Mouse (Mus musculus): ENCODE data around the gene Arpc1b.
"Not testable (repeated sequence)": the region's sequence is repeated elsewhere in the genome, so short reads cannot be mapped to it uniquely, and the experiment has no call there.

The Arpc1b gene

DNA sequence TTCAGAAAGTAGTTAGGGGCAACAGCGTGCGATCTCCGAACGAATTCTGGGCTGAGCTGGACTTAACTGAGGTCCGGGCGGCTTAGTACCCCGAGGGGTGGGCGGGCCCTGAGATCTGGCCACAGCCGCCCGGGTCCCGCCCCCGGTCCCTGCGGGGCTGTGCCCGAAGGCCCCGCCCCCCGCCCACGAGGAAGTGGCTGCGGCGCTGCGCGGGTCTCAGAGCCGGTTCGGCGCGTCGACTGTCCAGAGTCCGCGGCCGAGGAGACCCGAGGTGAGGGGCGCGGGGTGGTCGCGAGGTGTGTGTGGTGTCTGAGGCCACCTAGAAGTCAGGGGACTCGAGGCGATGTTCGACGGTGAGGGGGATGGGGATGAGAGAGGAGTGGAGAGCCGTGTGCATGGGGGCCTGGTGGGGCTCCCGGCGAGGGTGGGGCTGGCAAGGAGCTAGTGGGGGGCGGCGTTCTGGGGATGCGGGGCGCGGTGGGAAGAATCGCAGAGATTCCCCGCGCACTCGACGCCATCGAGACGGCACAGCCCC is at the start of gene Arpc1b:
Gene Arpc1b (plus strand): TSS at position 145 of the 535 bp plus-strand sequence.
- no peak for DNase-seq (ENCODE audit: low read depth, low spot score)

DNA sequence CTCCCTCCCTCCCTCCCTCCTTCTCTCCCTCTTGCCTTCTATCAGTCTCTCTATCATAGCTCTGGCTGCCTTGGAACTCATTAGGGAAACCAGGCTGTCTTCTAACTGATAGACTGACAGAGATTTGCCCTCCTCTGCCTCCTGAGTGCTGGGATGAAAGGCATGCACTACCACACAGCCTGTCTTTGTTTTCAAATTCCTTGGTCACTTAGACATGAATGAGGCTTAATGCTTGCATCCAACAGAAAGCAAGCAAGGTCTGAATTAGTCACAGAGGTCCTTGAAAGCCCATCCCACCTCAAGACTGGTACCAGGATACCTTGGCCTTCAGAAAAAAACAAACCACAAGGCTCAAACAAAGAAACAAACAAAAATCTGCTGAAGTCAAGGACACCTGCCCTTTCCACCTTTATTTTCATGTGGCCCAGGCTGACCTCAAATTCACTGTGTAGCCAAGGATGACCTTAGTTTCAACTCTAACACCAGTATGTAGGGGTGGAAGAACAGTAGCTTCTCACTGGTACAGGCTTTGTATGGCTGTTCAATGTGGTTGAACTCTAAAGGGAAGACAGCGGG is 49.2 kb upstream of the Arpc1b start:
- DNase-seq (ENCODE audit: low read depth, low spot score), result no peak

DNA sequence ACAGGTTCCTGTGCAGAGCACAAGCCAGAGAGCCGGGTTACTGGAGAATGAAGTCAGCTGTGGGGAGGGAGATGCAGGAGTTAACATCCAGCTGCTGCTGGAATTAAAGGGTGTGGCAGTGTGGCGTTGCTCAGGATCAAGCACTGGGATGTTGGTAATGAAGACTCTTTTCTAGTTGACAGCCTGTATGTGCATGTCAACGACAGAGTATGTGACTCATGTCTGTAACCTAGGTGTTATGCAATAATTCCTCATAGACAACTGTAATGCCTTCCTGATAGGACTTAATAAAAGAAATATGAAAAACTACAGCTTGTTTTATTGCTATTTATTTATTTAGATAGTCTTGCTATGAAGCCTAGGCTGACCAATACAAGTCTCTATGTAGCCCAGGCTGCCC is 45.2 kb upstream of the Arpc1b start:
- DNase-seq (ENCODE audit: low read depth, low spot score), result no peak

DNA sequence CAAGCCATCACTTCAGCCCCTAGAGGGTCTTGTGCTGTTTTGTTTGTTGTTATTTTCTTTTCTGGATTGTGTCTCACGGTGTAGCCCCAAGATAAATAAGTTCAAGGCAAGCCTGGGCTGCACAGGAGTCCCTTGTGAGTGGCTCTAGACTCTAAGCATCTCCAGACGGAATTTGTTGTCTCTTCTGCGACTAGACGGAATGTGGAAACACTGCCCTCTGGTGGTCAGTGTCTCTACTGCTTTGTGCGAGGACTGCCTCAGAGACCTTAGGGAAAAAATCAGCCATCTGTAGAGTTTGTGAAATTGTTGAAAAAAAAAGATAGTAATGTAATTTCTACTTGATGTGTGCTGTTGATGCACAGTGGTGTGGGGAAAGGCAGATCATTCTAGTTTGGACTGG is 44.3 kb upstream of the Arpc1b start:
- DNase-seq (ENCODE audit: low read depth, low spot score), result peak; percentile 52

DNA sequence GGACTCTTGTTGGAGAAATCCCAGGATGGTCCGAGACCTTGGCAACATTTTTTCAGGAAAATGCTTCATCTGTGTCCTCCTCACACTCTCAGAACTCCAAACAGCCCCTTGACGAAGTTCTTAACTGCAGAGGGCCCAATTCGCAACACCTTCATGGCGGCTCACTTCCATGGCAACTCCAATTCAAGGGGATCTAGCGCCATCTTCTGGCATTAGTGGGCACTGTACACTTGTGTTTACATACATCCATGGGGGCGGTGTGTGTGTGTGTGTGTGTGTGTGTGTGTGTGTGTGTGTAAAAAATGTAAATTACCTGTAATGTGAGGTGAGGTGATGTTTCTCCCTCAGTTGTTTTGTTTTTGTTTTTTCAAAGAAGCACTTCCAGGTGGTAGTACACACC is 42.7 kb upstream of the Arpc1b start:
- DNase-seq (ENCODE audit: low read depth, low spot score), result no peak

DNA sequence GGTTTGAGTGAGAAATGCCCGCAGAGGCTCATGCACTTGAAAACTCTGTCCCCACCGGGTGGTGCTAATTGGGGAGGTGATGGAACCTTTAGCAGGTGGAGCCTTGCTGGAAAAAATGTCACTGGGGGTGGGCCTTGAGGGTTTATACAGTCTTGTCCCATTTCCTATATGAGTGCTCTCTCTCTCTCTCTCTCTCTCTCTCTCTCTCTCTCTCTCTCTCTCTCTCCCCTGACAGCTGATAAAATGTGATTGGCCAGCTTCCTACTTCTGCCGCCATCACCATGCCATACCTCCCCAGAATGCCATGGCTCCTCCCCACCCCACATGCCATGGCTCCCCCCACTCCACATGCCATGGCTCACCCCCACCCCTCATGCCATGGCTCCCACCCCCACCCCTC is 38.9 kb upstream of the Arpc1b start:
- no peak for DNase-seq (ENCODE audit: low read depth, low spot score)

DNA sequence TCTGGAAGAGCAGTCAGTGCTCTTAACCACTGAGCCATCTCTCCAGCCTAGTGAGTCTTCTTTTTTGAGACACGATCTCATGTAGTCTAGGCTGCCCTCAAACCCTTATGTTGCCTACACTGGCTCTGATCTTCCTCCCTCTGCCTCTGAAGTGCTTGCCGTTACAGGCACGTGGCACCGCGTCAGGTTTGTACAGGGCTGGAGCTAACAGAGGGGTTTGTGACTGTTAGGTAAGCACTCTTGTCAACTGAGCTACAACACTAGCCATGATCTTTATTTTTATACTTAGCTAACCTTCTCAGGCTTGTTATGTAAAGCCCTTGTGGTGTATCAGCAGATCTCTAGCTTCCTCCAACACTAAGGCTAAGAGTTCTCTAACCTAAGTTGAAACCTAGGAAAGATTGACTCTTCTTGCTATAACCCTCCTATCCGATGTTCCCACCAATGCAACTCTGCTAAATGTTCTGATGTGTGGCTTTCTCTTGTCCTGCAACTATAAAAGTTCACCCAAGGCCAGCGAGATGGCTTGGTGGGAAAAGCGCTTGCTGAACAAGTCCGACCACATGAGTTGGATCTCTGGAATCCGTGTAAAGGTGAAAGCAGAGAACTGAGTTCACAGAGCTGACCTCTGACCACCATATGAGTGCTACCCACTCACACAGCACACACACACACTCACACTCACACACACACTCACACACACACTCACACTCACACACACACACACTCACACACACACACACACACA is 32.0 kb upstream of the Arpc1b start:
- DNase-seq (ENCODE audit: low read depth, low spot score), result no peak

DNA sequence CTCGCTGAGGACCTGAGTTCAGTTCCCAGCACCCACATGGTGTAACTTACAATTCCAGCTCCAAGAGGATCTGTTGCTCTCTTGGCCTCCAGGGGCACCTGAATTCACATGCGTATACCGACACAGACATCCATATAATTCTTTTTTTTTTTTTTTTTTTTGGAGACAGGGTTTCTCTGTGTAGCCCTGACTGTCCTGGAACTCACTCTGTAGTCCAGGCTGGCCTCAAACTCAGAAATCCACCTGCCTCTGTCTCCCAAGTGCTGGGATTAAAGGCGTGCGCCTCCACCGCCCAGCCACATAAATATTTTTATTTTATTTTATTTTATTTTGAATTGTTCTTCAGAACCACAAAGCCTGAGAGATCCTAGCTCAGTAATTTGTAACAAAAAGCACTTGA is 30.8 kb upstream of the Arpc1b start:
- not testable (repeated sequence) for DNase-seq (ENCODE audit: low read depth, low spot score)

DNA sequence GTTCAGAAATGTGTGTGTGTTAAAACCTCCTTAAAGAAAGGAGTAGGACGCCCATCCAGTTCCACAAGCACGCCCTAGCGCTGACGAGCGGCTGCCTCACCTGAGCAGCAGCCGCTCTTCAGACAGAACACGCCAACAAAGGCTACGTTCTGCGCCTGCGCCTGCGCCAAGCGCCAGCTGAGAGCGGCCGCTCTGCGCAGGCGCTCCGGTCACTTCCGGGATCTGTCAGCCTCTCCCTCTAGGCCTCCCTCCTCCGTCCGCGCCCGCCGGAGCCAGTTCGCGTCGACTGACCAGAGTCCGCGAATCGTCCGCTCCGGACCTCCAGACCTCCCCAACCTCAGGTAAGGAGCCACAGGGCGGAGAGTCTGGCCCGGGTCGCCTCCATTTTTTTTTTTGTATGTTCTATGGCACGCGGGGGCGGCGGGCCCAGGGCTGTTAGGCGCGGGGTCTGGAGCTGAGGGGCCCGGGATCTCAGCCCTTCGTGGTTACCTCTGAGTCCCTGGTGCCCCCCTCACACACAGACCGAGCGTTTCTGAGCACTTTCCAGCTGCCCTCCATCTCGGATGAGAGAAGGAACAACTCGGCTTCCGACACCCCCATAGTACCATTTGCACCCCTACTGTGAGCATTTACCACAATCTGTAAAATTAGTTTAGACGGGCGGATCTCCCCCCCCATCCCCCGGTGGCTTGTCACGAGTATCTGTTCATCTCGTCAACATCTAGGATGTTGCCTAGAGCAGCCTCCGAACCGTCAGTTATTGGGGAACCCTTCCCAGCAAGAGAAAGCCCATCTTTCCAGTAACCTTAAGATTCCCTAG is 30.2 kb upstream of the Arpc1b start, which contains the start of the genes Arpc1a and Kpna7:
Gene Arpc1a (plus strand): TSS at position 199 of the 820 bp plus-strand sequence.
Gene Kpna7 (minus strand): TSS at position 399 of the 820 bp plus-strand sequence.
- peak; percentile 91 for DNase-seq (ENCODE audit: low read depth, low spot score)

DNA sequence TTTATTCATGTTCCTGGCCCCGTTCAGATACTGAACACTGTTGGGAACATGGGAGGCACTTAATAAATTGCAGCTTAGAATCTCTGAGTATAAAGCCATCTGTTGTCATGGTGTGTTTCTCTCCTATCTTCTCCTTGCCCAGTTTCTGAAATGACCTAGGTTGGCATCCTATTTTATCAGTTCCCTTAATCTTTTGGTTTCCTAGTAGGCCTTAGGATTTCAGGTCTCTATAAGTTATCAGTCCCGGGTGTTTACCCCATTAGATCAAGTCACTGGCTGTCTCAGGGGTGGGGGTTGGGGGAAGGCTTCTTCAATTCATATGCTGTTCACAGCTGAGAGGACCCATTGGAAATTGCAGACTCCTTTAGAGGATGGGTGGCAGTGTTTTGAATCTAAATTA is 29.2 kb upstream of the Arpc1b start:
- DNase-seq (ENCODE audit: low read depth, low spot score), result no peak

DNA sequence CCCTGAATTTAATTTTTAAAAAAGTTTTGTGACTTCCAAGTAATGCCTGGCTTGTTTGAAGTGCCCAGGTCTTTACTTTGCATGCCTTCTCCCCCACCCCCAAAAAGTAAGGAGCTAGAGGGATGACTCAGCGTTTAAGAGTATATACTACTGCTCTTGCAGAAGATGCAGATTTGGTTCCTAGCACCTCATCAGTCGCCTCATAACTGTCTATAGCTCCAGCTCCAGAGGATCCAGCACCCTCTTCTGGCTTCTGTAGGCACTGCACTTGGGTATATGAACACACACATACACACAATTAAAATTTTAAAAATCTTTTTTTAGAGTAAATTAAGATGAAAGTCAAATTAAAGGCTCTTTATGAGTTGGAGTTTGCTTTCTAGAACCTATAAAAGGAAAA is 25.8 kb upstream of the Arpc1b start:
- DNase-seq (ENCODE audit: low read depth, low spot score), result no peak

DNA sequence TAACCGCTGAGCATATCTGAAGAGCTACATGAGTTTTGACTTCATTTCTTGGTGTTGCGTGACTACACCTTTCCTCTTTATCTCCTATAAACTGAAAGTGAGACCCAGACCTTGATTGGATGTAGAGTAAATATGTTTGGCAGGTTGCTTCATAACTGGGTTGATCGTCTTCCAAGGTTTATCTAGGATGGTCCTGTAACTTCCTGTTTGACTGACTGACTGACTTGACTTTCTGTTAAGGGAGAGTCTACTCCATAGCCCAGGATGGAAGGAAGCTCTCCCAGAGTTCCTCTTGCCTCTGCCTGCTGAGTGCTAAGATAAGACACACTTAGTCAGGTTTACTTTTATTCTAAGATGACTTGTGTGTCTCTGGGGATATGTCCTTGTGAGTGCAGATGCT is 24.1 kb upstream of the Arpc1b start:
- DNase-seq (ENCODE audit: low read depth, low spot score), result no peak

DNA sequence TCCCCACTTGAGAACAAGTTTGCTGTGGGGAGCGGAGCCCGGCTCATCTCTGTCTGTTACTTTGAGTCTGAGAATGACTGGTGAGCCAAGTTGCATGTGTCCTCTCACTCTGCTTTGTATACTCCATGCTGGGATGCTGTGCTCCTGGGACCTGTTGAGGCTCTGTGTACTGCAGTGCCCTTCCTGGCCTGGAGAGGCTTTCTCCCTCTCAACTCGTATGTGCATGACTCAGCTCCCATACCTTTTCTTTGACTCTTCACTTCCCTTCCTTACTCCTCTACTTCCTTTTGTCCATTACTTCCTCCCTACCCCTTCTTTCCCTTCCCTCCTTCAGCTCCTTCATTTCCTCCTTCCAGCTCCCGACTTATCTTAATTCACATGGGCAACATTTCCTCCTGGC is 17.8 kb upstream of the Arpc1b start:
- DNase-seq (ENCODE audit: low read depth, low spot score), result no peak

DNA sequence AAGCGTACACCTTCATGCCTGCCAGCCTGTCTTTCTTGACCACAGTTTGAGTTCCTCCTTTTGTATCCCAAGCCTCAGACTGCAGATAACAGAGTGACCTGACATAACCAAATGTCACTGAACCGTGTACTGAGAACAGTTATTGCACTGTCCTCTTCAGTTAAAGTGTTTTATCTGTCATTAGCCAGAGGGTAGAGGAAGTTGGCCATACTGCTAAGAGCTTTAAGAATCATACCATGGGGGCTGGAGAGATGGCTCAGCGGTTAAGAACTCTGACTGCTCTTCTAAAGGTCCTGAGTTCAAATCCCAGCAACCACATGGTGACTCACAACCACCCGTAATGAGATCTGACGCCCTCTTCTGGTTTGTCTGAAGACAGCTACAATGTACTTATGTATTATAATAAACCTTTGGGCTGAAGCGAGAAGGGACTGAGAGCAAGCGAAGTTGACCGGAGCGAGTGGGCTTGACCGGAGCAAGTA is 15.6 kb upstream of the Arpc1b start:
- DNase-seq (ENCODE audit: low read depth, low spot score), result no peak

DNA sequence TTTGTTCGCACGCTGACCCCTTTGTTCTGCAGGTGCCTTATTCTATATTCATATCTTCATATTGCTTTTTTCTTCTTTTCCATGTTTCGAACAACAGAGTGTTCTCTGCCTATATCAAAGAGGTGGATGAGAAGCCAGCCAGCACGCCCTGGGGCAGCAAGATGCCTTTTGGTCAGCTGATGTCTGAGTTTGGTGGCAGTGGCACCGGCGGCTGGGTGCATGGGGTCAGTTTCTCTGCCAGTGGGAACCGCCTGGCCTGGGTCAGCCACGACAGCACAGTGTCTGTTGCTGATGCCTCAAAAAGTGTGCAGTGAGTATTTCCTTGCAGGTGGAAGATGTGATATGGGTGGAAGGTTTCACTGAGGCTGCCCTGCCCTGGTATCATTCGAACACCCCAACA is 13.1 kb upstream of the Arpc1b start:
- no peak for DNase-seq (ENCODE audit: low read depth, low spot score)

DNA sequence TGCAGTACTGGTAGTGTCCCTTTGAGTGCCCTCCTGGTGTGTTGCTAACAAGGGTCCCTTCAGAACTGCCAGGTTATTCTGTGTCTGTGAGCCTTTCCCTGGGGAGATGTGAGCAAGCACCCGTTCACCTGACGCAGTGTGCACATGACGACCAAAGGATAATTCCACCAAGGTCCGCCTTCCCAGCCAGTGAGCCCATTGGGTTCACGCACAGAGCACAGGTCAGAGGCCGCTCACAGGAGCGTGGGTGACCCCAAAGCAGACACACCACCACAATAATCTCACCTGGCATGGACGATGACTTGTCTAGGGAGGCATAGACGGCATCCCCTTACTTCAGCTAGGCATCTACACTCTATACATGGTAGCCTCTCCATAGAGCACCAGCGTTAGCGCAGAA is 12.6 kb upstream of the Arpc1b start:
- not testable (repeated sequence) for DNase-seq (ENCODE audit: low read depth, low spot score)

DNA sequence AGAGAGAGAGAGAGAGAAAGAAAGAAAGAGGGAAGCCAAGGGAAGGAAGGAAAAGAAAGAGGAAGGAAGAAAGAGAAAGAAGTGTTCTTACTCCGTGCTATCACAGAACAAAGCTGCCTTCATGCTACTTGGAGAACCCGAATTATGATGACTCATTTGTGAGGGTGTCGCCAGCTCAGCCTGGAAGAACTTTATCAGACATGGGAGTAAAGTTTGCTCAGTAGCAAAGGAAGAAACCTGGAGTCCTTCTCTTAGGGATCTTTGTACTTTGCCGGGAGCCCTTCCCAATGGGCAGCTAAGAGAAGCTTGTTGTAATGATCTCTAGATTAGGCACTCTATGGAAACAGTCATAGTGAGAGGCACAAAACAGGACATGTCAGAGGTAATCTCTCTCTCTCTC is 11.3 kb upstream of the Arpc1b start:
- DNase-seq (ENCODE audit: low read depth, low spot score), result no peak

DNA sequence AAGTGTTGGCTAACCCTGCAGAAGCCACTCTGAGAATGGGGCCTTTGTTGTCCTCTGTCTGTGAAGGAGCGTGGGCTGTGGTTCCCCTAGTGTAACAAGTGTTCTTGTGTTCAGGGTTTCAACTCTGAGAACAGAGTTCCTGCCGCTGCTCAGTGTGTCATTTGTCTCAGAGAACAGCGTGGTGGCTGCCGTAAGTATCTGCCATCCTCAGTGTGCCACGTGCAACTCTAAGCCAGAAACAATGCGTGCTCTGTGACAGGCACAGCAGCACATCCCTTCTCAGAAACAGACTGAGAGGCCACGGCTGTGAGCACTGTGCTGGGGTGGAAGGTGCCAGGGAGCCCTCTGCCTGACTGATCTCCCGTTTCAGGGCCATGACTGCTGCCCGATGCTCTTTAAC is 9.7 kb upstream of the Arpc1b start:
- peak; percentile 85 for DNase-seq (ENCODE audit: low read depth, low spot score)

DNA sequence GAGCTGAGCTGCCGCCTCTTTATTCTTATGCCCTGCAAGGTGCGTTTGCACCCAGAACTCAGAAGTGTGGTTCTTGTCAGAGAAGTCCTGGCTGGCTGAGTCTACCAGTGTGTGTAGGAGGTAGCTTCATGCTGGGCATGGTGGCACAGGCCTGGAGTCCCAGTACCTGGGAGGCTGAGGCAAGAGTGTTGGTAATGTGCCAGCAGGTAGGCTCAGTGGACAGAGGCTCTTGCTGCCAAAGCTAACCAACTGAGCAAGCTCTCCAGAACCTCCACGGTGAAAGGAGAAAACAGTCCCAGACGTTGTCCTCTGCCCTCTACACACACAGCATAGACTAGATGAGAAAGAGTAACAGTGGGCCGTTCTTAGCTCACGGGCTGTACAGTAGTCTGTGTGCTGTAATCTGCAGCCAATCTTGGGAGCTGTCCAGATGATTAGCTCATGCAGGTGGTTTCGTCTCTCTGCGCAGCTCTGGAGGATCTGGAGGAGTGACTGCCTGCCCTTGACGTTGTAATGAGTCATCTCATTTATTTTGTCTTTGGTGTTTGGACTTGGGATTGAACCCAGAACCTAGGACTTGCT is 8.2 kb upstream of the Arpc1b start:
- DNase-seq (ENCODE audit: low read depth, low spot score), result no peak

DNA sequence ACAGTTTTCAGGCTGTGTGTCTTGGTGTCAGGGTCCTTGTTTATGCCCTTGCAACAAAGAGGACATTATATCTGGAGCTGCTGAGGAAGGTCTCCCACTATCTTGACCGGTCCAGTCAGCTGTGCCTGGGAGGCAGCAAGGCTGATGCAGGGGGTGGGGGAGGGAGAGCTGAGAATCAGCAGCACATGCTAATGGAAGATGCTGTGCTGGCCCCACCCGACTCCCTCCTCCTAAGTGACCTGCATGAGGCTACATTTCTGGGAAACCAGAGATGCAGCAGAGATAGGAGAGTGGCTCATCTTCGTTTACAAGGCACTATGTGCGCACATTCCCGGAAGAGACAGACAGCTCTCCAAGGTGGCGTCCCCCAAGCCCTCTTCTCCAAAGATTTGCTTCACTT is 3.6 kb upstream of the Arpc1b start:
- DNase-seq (ENCODE audit: low read depth, low spot score), result no peak

DNA sequence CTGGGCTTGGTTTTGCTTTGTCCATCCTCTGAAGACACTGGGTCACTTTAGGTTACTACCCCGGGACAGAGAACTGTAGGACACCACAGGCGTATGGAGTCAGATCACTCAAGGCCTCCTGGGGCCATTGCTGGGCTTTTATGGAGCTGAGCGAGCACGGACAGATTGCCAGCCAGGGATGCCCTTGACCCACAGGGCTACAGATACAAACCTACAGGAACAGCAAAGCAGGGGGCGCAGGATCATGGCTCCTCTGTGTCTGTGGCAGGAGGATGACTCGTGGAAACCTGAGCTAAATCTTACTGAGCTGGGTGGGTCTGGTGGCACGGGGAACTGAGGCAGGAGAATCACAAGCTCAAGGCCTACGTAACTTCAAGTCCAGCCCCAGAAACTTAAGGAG is 1.4 kb upstream of the Arpc1b start:
- DNase-seq (ENCODE audit: low read depth, low spot score), result no peak

DNA sequence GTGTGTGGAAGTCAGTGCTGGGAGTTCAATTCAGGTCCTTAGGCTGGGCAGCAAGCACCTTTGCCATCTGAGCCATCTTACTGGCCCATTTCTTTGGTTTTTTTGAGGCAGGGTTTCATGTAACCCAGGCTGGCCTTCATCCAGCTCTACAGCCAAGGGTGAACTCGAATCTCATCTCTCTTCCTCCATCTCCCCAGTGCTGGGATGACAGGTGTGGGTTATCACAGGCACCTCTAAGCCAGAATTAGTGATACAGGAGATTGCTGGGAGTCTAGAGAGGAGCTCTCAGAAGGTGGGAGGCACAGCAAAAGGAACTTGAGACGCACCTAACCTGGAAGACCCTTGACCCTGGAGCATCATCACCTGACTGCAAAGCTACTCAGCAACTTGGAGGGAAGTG is 599 bp upstream of the Arpc1b start:
- no peak for DNase-seq (ENCODE audit: low read depth, low spot score)
